Mouse (Mus musculus): ENCODE measurements around the gene Amot.

DNA sequence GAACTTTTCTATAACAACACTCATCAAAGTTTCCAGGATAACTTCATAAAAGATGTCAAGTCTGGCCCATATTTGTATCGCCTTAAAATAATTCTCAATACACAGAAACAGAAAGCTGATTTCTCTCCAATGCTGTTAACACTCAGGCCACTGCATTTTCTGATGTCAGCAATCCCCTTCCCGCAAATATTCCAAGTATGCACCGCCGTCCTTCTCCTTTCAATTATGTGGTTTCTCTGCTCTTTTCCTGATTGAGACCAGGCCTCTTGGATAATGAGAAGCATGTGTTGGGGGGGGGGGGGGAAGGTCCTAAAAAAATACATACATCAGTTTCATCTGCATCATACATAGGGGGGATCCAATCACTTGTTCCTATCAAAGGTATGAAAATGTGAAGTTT is 6.3 kb downstream of the Amot start:
- TF ChIP-seq CTCF (IDR thresholded peaks at IDR 0.05; ENCODE audit: borderline replicate concordance, control insufficient read depth, extremely low read depth, insufficient read depth, low read length, poor library complexity): no peak
- TF ChIP-seq POLR2A (IDR thresholded peaks at IDR 0.05; ENCODE audit: control insufficient read depth, extremely low read depth, insufficient read depth, low read length, poor library complexity): no peak

Measured in thymus, adult 2 months (tissue).